Mouse (Mus musculus) limb, embryonic 12.5 days (tissue): Measurements from ENCODE around the gene Otud1. TPM values are rescaled to one million over a fixed set of nuclear protein-coding genes. Genes with fewer than 3 reads are reported as not detected.

Source experiments
- ATAC-seq: fragments of 200-750 bp; cut with Nextera tagmentation; 2 replicates; pipeline ENCODE4 v1.8.0; 2017; ENCODE audit warnings: low read depth, moderate TSS enrichment; ENCODE audit not compliant: insufficient number of reproducible peaks, insufficient read depth, low FRiP score, low TSS enrichment
- H3K27ac ChIP-seq: fragments of 300-500 bp; sonication (generic); 2 replicates; pipeline ENCODE4 v1.5.1; 2016; ENCODE audit warnings: mild to moderate bottlenecking, moderate library complexity
- H3K27me3 ChIP-seq: fragments of 300-500 bp; sonication (generic); 2 replicates; pipeline ENCODE4 v1.6.1; 2016; ENCODE audit warnings: mild to moderate bottlenecking, moderate library complexity
- H3K36me3 ChIP-seq: fragments of 300-500 bp; sonication (generic); 2 replicates; pipeline ENCODE4 v1.6.1; 2016; ENCODE audit warnings: mild to moderate bottlenecking, moderate library complexity
- H3K4me1 ChIP-seq: fragments of 300-500 bp; sonication (generic); replicated peaks from 2 replicates; pipeline ENCODE4 v1.6.1; 2016
- H3K4me2 ChIP-seq: fragments of 300-500 bp; sonication (generic); 2 replicates; pipeline ENCODE4 v1.6.1; 2016; ENCODE audit warnings: mild to moderate bottlenecking, moderate library complexity
- H3K4me3 ChIP-seq: fragments of 300-500 bp; sonication (generic); replicated peaks from 2 replicates; pipeline ENCODE4 v1.5.1; 2016; ENCODE audit warnings: mild to moderate bottlenecking
- H3K9ac ChIP-seq: fragments of 300-500 bp; sonication (generic); replicated peaks from 2 replicates; pipeline ENCODE4 v1.6.1; 2016; ENCODE audit warnings: mild to moderate bottlenecking, moderate library complexity
- H3K9me3 ChIP-seq: fragments of 300-500 bp; sonication (generic); 2 replicates; pipeline ENCODE4 v1.6.1; 2016; ENCODE audit warnings: mild to moderate bottlenecking, moderate library complexity
- WGBS: fragments of 180-500 bp; shearing (Covaris S2); methylation state at CpG from one replicate; pipeline ENCODE4 v1.1.7; 2016; 5-methylcytosine and 5-hydroxymethylcytosine counted together
- polyA plus RNA-seq: library from polyadenylated mRNA; unstranded; fragments of >200 nt; fragmentation: Nextera tagmentation; extraction: Ambion mirVana; gene quantifications from 2 replicates; pipeline ENCODE4 v1.2.1, GENCODE M21; 2016

The Otud1 gene
- polyA plus RNA-seq, 1 experiment from 2014 or later: 0.88 TPM

- no peak for ATAC-seq
- no peak overlapping the region for H3K9ac ChIP-seq
- no peak overlapping the region for H3K4me3 ChIP-seq
- peaks cover 15% of the 10 kb centered on the region for H3K4me1 ChIP-seq
- no peaks in the 10 kb centered on the region for H3K36me3 ChIP-seq
- H3K9me3 ChIP-seq: no peaks in the 10 kb centered on the region
- no peak overlapping the region for H3K27ac ChIP-seq
- no peaks in the 10 kb centered on the region for H3K27me3 ChIP-seq
- WGBS: 53% methylated on average over 14 of the region's 14 CpGs
- peak overlapping the region; percentile 7; the same call in 1 of the 2 replicates for H3K4me2 ChIP-seq
Observed at GRCm38 (mm10) chr2:19685489-19686147, 28.1 kb downstream of the Otud1 start.

DNA sequence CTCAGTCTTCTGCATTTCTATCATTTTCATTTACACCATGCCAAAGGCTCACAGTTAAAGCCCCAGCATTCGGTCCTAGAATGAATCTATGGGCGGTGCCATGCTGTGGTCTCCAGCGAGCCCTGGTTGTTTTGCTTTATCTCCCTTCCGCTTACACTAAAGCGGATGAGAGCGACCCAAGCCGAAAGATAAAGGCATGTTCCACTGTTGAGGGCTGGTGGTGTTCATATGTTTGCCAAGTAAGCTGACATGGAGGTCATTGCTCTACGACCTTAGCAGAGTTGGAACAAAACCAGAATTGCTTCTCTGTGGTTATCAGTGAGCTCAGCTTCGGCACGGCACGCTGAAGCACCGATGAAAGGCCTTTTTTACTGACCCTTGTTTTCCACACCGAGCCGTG lies 32.5 kb downstream of the Otud1 start:
- Histone ChIP-seq H3K27me3 (no peaks in the 10 kb centered on the region), H3K4me2 (no peak overlapping the region), H3K36me3 (no peaks in the 10 kb centered on the region), H3K9ac (no peak overlapping the region), H3K4me1 (peaks cover 15% of the 10 kb centered on the region), H3K9me3 (no peaks in the 10 kb centered on the region), H3K4me3 (no peak overlapping the region), H3K27ac (no peak overlapping the region)
- ATAC-seq: no peak
- WGBS: 89% methylated on average over 14 of the region's 14 CpGs

DNA sequence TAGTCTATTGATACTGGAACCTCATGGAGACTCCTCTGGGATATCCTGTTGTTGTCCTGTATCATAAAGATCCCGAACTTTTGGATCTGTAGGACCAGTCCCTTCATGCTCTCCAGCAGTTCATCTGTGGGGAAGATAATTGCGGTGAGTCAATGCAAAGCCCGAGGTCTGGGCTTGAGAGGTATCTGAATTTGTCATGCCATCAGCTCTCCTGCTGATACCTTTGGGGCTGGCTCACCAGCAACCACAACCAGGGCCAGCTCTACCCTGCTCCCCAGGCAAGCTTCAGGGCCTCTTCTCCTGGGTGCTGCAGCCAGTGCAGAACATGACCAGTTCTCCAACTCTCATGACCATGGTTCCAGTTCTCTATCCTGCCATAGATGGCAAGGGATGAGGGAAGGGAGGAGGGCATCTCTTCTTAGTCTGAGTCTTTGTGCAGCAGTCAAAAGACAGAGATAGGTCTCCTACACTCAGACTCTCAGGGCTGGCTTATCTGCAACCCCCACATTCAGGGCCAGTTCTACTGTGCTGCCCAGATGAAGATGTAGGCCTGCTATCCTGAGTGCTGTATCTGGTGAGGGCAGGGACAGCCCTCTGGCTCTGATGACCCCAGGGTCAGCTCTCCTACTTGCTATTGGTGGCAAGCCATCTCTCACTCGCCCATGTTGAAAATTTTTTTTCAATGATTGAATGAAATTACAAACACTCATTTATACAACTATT lies 42.2 kb downstream of the Otud1 start:
- no peaks in the 10 kb centered on the region for H3K36me3 ChIP-seq
- H3K4me3 ChIP-seq: no peak overlapping the region
- H3K27me3 ChIP-seq: no peaks in the 10 kb centered on the region
- no peaks in the 10 kb centered on the region for H3K4me1 ChIP-seq
- no peaks in the 10 kb centered on the region for H3K9me3 ChIP-seq
- no peak overlapping the region for H3K27ac ChIP-seq
- H3K9ac ChIP-seq: no peak overlapping the region
- 76% methylated on average over 4 of the region's 4 CpGs for WGBS
- H3K4me2 ChIP-seq: no peak overlapping the region
- no peak for ATAC-seq

DNA sequence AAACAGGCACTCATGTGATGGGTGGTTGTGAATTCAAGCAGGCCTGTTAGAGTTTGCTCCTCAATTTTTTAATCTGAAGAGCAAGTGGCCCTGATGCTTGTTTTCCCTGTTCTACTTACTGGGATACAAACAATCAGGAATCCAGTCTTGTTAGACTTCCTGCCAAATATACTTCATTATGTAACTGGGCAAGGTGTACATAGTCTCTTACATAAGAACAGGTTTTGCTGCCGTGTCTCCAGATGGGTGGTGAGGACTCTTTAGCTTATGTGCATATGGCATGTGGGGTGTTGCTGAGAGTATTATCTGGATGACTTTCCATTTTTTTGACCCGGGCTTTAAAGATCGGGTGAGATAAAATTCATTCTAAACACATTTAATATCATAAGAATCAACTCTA lies 43.8 kb downstream of the Otud1 start:
- no peaks in the 10 kb centered on the region for H3K36me3 ChIP-seq
- H3K27me3 ChIP-seq: no peaks in the 10 kb centered on the region
- no peaks in the 10 kb centered on the region for H3K4me1 ChIP-seq
- 87% methylated on average over 3 of the region's 3 CpGs for WGBS
- no peak overlapping the region for H3K27ac ChIP-seq
- H3K9ac ChIP-seq: no peak overlapping the region
- no peaks in the 10 kb centered on the region for H3K9me3 ChIP-seq
- no peak overlapping the region for H3K4me3 ChIP-seq
- no peak overlapping the region for H3K4me2 ChIP-seq
- ATAC-seq: no peak

DNA sequence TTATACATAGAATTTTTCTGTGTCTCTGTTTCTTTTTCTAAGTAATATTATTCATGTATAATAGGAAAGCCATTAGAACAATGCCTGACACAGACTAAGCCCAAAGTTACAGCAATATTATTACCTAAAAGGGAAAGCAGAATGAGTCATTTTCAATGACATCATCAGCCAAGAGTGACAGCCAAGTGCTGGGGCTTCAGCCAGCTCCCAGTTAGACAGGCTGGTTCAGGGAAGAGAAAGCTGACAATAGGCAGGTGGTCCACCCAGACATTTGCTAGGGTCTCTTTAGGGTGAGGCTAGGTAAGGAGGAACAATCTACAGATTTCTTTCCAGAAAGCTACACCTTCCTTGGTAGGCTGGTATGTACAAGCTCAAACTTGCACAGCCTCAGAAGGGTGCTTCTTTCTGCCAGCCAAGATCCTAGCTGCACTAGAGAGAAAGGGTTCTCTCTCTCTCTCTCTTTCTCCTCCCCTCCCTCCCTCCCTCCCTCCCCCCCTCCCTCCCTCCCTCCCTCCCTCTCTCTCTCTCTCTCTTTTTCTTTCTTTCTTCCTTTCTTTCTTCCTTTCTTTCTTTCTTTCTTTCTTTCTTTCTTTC lies 45.6 kb downstream of the Otud1 start:
- no peak for ATAC-seq
- no peak overlapping the region for H3K27ac ChIP-seq
- no peaks in the 10 kb centered on the region for H3K36me3 ChIP-seq

DNA sequence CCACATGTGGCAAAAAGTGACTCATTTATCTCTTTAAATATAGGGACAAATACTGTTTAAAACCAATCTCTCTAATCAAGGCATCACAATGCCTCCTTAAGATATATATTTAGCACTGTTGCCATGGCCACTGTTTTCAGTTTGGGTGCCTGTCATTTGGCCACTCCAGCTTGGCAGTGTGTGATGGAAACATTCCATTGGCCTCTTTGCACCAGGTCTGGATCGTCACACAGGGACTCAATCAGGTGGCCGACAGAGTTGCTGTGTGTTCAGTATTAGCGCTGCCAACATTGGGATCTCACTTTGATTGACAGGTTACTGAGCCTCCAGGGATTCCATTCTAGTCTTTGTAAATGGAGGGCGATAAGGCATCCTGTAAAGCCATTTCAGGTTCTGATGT lies 46.1 kb downstream of the Otud1 start:
- H3K27me3 ChIP-seq: no peaks in the 10 kb centered on the region
- H3K9me3 ChIP-seq: no peaks in the 10 kb centered on the region
- ATAC-seq: no peak
- H3K27ac ChIP-seq: no peak overlapping the region
- no peak overlapping the region for H3K9ac ChIP-seq
- no peaks in the 10 kb centered on the region for H3K4me1 ChIP-seq
- H3K4me2 ChIP-seq: no peak overlapping the region
- WGBS: 73% methylated on average over 4 of the region's 4 CpGs
- no peaks in the 10 kb centered on the region for H3K36me3 ChIP-seq
- H3K4me3 ChIP-seq: no peak overlapping the region

More for the DNA sequence above, 45.6 kb downstream of the Otud1 start:
- H3K9ac ChIP-seq: no peak overlapping the region
- no peaks in the 10 kb centered on the region for H3K9me3 ChIP-seq
- H3K4me1 ChIP-seq: no peaks in the 10 kb centered on the region
- no peaks in the 10 kb centered on the region for H3K27me3 ChIP-seq
- H3K4me2 ChIP-seq: no peak overlapping the region
- no peak overlapping the region for H3K4me3 ChIP-seq

DNA sequence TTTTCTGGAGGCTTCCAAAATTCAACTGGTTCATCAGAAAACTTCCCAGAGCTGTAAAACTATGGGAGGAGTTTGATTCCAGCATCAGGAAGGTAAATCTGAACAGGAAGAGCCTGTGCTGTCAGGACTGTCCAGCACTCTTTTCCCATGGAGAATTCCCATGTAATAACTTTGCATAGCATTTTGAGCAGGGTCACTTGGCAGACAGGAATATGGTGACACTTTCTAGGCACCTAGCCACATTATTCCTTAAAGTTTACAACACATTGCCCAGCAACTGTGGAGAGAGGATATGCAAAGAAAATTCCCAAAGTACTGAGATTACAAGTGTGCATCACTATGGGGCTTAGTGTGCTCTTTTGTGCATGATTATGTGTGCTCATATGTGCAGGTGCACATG lies 46.7 kb downstream of the Otud1 start:
- Histone ChIP-seq H3K9ac (no peak overlapping the region), H3K36me3 (no peaks in the 10 kb centered on the region), H3K4me1 (no peaks in the 10 kb centered on the region), H3K27ac (no peak overlapping the region), H3K9me3 (no peaks in the 10 kb centered on the region), H3K27me3 (no peaks in the 10 kb centered on the region), H3K4me3 (no peak overlapping the region), H3K4me2 (no peak overlapping the region)
- no peak for ATAC-seq

- H3K9me3 ChIP-seq: no peaks in the 10 kb centered on the region
- no peak overlapping the region for H3K4me2 ChIP-seq
- H3K36me3 ChIP-seq: no peaks in the 10 kb centered on the region
- no peak overlapping the region for H3K27ac ChIP-seq
- H3K4me1 ChIP-seq: no peaks in the 10 kb centered on the region
- H3K9ac ChIP-seq: no peak overlapping the region
- no peak overlapping the region for H3K4me3 ChIP-seq
- 86% methylated on average over 4 of the region's 4 CpGs for WGBS
- H3K27me3 ChIP-seq: no peaks in the 10 kb centered on the region
- no peak for ATAC-seq
Observed at GRCm38 (mm10) chr2:19706886-19707285, 49.3 kb downstream of the Otud1 start.

Other genes with a start within 250 kb of the Otud1 start
- not detected in 2 replicates for gene Ptf1a, start 212.1 kb upstream of the Otud1 start, polyA plus RNA-seq
- gene 4921504E06Rik, start 103.8 kb upstream of the Otud1 start, polyA plus RNA-seq: not detected in 2 replicates